Mouse (Mus musculus) C2C12 (cell line): ENCODE measurements around the gene Nostrin.

ENCODE experiments used
- CEBPB ChIP-seq: IDR thresholded peaks from one replicate; pipeline ENCODE4 v1.6.1; 2011; ENCODE audit warnings: low read depth, mild to moderate bottlenecking, control low read depth, moderate library complexity
- CTCF ChIP-seq: IDR thresholded peaks from one replicate; pipeline ENCODE4 v1.5.1; 2011; ENCODE audit not compliant: control insufficient read depth, insufficient read depth, insufficient read length
- FOSL1 ChIP-seq: IDR thresholded peaks from one replicate; pipeline ENCODE4 v1.8.0; 2011; ENCODE audit warnings: mild to moderate bottlenecking, low read length; ENCODE audit not compliant: poor library complexity, insufficient read depth, severe bottlenecking
- MAX ChIP-seq: IDR thresholded peaks from one replicate; pipeline ENCODE4 v1.6.1; 2011; ENCODE audit warnings: mild to moderate bottlenecking, control low read depth
- MYOG ChIP-seq: IDR thresholded peaks from one replicate; pipeline ENCODE4 v1.6.1; 2011; ENCODE audit not compliant: control insufficient read depth, insufficient read length; ENCODE audit errors: extremely low read depth
- USF1 ChIP-seq: IDR thresholded peaks from one replicate; pipeline ENCODE4 v1.6.1; 2011; ENCODE audit warnings: low read depth, mild to moderate bottlenecking, control low read depth, moderate library complexity

- TF ChIP-seq CTCF = no peak
- TF ChIP-seq USF1 = no peak
- no peak for TF ChIP-seq MAX
- TF ChIP-seq FOSL1 = no peak
- no peak for TF ChIP-seq MYOG
- TF ChIP-seq CEBPB = no peak
Measured at GRCm38 (mm10) chr2:69109246-69109645, 26.4 kb upstream of the Nostrin start.
